Mouse (Mus musculus) left cerebral cortex, postnatal 14 days (tissue): ENCODE measurements at regions not wholly inside any gene's neighbourhood (a gene's known extent, or its start where the extent isn't known, plus 50 kb on each side); places are given as distances from the start of the nearest gene placed in this dataset.

ENCODE experiments used
- DNase-seq, 2 experiments: peaks; one replicate each; pipeline ENCODE4 v3.0.0; 2021 to 2022; ENCODE audit warnings: low spot score in 2 of 2, mixed read lengths in 1 of 2
- intact Hi-C: fragments of 180-260 bp; cut with DNase I; formaldehyde crosslinking; loops from one replicate; pipeline ENCODE4 v1.15.1; 2025

DNA sequence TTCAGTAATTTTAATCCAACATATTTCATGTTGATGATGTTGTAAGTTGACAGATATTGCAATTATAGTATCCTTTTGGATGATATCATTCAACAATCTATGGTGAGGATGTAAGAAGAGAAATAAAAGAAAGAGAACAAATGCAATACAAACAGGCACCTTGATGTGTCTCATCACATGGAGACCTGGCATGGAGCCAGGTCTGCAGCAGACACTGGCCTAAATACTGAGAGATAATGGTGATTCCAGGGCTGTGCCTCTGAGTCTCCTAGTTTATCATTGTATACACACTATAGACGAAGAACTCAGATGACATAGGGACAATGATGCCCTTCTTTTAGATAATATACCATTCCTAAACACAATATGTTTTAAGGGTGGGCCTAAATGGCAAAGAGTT is 1068.5 kb upstream of the Klhl29 start:
- intact Hi-C loops, result no loop called here
- no peak for DNase-seq

- peak; percentile 2 to 5 for DNase-seq
- intact Hi-C loops, result no loop called here
These were observed 1042.3 kb upstream of the Klhl29 start for GRCm38 (mm10) chr12:6417804-6418203.

DNA sequence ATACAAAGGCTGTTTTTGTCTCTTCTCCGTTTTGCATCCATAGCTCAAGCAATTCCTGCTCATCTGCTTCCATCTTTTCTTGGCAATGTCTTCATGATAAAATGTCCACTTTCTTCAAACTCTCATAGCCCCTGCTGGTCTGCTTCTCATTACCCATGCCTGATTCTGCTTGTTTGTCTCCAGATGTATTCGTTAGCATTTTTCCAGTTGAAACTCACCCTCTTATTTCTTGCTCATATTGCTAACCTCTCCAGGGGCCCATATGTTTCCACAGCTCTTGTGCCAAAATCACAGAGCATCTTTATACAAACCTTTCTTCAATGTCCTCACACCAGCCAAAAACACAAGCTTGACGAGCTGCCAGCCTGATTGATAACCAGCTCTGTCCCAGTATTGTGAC is 1025.1 kb upstream of the Klhl29 start:
- intact Hi-C loops, result no loop called here
- no peak for DNase-seq

- DNase-seq, result no peak
- intact Hi-C loops, result loop anchor here (5.0 kb wide), 1 partner anchor 255 kb away; no protein-coding TSS in a partner anchor
These were observed 1006.4 kb upstream of the Klhl29 start for GRCm38 (mm10) chr12:6381833-6382232.

DNA sequence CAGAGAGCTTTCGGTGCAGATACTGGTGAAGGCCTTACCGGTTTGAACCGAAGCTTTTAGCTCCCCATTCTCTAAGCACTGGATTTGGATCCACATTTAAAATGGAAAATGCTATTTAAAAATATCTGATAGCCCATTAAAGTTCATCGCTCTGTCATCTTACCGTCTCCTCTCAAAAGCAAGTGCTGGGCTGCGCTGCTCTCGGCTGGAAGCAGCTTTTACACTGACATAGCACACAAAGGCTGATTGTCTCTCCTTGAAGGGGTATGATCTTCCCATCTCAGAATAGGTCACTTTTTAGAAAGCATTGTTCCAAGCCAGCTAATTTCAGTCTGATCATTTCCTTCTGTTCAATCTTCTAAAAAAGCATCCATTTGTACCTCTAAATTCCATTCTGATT is 992.1 kb upstream of the Klhl29 start:
- intact Hi-C loops, result no loop called here
- no peak for DNase-seq
